Mouse (Mus musculus): Measurements from ENCODE around the gene Ntn1. TPM values are rescaled to one million over a fixed set of nuclear protein-coding genes. Genes with fewer than 3 reads are reported as not detected.
A peak's percentile ranks its signal among the peaks of the same experiment; 100 is the strongest.

The Ntn1 gene
- total RNA-seq, 1 experiment from 2014 or later: not detected

- ATAC-seq (replicated peaks in 1 of 2; ENCODE audit: insufficient read depth in 1 of 2, low FRiP score in 2 of 2, low TSS enrichment in 1 of 2, low read depth in 1 of 2, poor library complexity in 2 of 2, severe bottlenecking in 2 of 2): no peak
These were observed 185.3 kb downstream of the Ntn1 start for GRCm38 (mm10) chr11:68215206-68215912.

- ATAC-seq (replicated peaks in 1 of 2; ENCODE audit: insufficient read depth in 1 of 2, low FRiP score in 2 of 2, low TSS enrichment in 1 of 2, low read depth in 1 of 2, poor library complexity in 2 of 2, severe bottlenecking in 2 of 2): no peak
These were observed 186.0 kb downstream of the Ntn1 start for GRCm38 (mm10) chr11:68214496-68215205.

GRCm38 (mm10) chr11:68213896-68214295, 186.7 kb downstream of the Ntn1 start:
- ATAC-seq (replicated peaks in 1 of 2; ENCODE audit: insufficient read depth in 1 of 2, low FRiP score in 2 of 2, low TSS enrichment in 1 of 2, low read depth in 1 of 2, poor library complexity in 2 of 2, severe bottlenecking in 2 of 2): 0 out of 4 replicates have a peak, but pooled peaks of 1 of the 2 experiments have one; percentile 28

GRCm38 (mm10) chr11:68211924-68212578, 188.6 kb downstream of the Ntn1 start:
- no peak for ATAC-seq (replicated peaks in 1 of 2; ENCODE audit: insufficient read depth in 1 of 2, low FRiP score in 2 of 2, low TSS enrichment in 1 of 2, low read depth in 1 of 2, poor library complexity in 2 of 2, severe bottlenecking in 2 of 2)

- no peak for ATAC-seq (replicated peaks in 1 of 2; ENCODE audit: insufficient read depth in 1 of 2, low FRiP score in 2 of 2, low TSS enrichment in 1 of 2, low read depth in 1 of 2, poor library complexity in 2 of 2, severe bottlenecking in 2 of 2)
These were observed 189.9 kb downstream of the Ntn1 start for GRCm38 (mm10) chr11:68210714-68211113.

- ATAC-seq (replicated peaks in 1 of 2; ENCODE audit: insufficient read depth in 1 of 2, low FRiP score in 2 of 2, low TSS enrichment in 1 of 2, low read depth in 1 of 2, poor library complexity in 2 of 2, severe bottlenecking in 2 of 2): peak; percentile 68 to 70
These were observed 191.1 kb downstream of the Ntn1 start for GRCm38 (mm10) chr11:68209506-68209905.

GRCm38 (mm10) chr11:68208582-68208981, 192.0 kb downstream of the Ntn1 start:
- ATAC-seq (replicated peaks in 1 of 2; ENCODE audit: insufficient read depth in 1 of 2, low FRiP score in 2 of 2, low TSS enrichment in 1 of 2, low read depth in 1 of 2, poor library complexity in 2 of 2, severe bottlenecking in 2 of 2): no peak

GRCm38 (mm10) chr11:68208023-68208422, 192.6 kb downstream of the Ntn1 start:
- ATAC-seq (replicated peaks in 1 of 2; ENCODE audit: insufficient read depth in 1 of 2, low FRiP score in 2 of 2, low TSS enrichment in 1 of 2, low read depth in 1 of 2, poor library complexity in 2 of 2, severe bottlenecking in 2 of 2): no peak

- no peak for ATAC-seq (replicated peaks in 1 of 2; ENCODE audit: insufficient read depth in 1 of 2, low FRiP score in 2 of 2, low TSS enrichment in 1 of 2, low read depth in 1 of 2, poor library complexity in 2 of 2, severe bottlenecking in 2 of 2)
These were observed 194.9 kb downstream of the Ntn1 start for GRCm38 (mm10) chr11:68205572-68206229.

GRCm38 (mm10) chr11:68204407-68204806, 196.2 kb downstream of the Ntn1 start:
- no peak; a peak in 1 of 4 replicates for ATAC-seq (replicated peaks in 1 of 2; ENCODE audit: insufficient read depth in 1 of 2, low FRiP score in 2 of 2, low TSS enrichment in 1 of 2, low read depth in 1 of 2, poor library complexity in 2 of 2, severe bottlenecking in 2 of 2)

GRCm38 (mm10) chr11:68203658-68204315, 196.8 kb downstream of the Ntn1 start:
- ATAC-seq (replicated peaks in 1 of 2; ENCODE audit: insufficient read depth in 1 of 2, low FRiP score in 2 of 2, low TSS enrichment in 1 of 2, low read depth in 1 of 2, poor library complexity in 2 of 2, severe bottlenecking in 2 of 2): no peak

- ATAC-seq (replicated peaks in 1 of 2; ENCODE audit: insufficient read depth in 1 of 2, low FRiP score in 2 of 2, low TSS enrichment in 1 of 2, low read depth in 1 of 2, poor library complexity in 2 of 2, severe bottlenecking in 2 of 2): no peak
These were observed 198.1 kb downstream of the Ntn1 start for GRCm38 (mm10) chr11:68202561-68202960.

- ATAC-seq (replicated peaks in 1 of 2; ENCODE audit: insufficient read depth in 1 of 2, low FRiP score in 2 of 2, low TSS enrichment in 1 of 2, low read depth in 1 of 2, poor library complexity in 2 of 2, severe bottlenecking in 2 of 2): no peak
These were observed 198.7 kb downstream of the Ntn1 start for GRCm38 (mm10) chr11:68201811-68202459.

- no peak for ATAC-seq (replicated peaks in 1 of 2; ENCODE audit: insufficient read depth in 1 of 2, low FRiP score in 2 of 2, low TSS enrichment in 1 of 2, low read depth in 1 of 2, poor library complexity in 2 of 2, severe bottlenecking in 2 of 2)
These were observed 199.6 kb downstream of the Ntn1 start for GRCm38 (mm10) chr11:68201063-68201462.

GRCm38 (mm10) chr11:68200500-68200899, 200.1 kb downstream of the Ntn1 start:
- no peak for ATAC-seq (replicated peaks in 1 of 2; ENCODE audit: insufficient read depth in 1 of 2, low FRiP score in 2 of 2, low TSS enrichment in 1 of 2, low read depth in 1 of 2, poor library complexity in 2 of 2, severe bottlenecking in 2 of 2)

- peak; percentile 58 to 63 for ATAC-seq (replicated peaks in 1 of 2; ENCODE audit: insufficient read depth in 1 of 2, low FRiP score in 2 of 2, low TSS enrichment in 1 of 2, low read depth in 1 of 2, poor library complexity in 2 of 2, severe bottlenecking in 2 of 2)
These were observed 200.7 kb downstream of the Ntn1 start for GRCm38 (mm10) chr11:68199801-68200423.
